Mouse (Mus musculus): ENCODE data around the gene Fbxo42. TPM values are rescaled to one million over a fixed set of nuclear protein-coding genes. Genes with fewer than 3 reads are reported as not detected.
A peak's percentile ranks its signal among the peaks of the same experiment; 100 is the strongest.

Fbxo42 gene
- 28.4 and 29.3 TPM in 2 replicates for polyA plus RNA-seq (2016; fragmentation: Nextera tagmentation; extraction: Ambion mirVana)

DNA sequence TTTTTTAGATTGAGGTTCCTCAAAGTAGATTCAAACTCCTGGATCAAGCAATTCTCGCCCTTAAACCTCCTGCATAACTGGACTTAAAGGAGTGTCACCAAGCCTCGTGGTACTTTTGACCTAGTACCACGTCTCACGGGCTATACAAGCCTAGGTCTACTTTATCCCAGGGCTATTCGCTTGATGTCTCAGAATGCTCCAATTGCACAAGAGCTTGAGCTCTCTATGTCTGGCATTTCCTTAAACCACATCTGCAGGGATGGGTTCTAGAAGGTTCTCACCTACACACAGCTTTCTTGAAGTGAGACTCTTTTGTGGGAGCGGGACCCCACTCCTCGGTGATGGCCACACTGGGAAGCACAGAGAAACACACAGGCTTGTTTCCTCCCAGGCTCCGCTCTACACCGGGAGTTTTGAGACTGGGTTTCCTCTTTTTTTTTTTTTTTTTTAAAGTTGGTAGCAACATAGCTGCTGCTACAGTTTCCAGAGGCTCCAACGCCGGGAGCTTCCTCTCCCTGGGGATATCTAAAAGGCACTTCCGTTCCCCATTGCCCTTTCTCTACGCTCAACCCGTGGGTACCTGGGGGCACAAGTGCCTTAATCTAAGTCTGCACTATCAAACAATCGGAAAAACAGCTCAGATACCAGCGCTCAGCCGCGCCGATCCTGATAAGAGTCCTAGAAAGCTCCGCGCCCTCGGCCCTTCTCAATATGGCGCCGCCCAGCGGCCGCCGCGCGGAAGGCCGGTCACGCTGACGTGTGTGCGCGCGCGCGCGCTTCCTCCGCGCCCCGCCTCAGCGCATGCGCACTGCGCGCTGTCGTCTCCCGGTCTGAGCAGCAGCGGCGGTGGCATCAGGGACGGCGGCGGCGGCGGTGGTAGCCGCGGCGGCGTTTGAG is at the start of gene Fbxo42:
Fbxo42 (plus strand) TSS at position 802 of the 897 bp plus-strand sequence.
- Histone ChIP-seq H3K9me3 (no peaks in the 10 kb centered on the region), H3K27me3 (replicated peaks) (no peaks in the 10 kb centered on the region), H3K27ac (peak within 1 kb of the TSS; percentile 72), H3K9ac (peak within 1 kb of the TSS; percentile 95), H3K36me3 (no peaks in the 10 kb centered on the region), H3K4me1 (peaks cover 18% of the 10 kb centered on the region), H3K4me2 (replicated peaks) (peak within 1 kb of the TSS; percentile 86), H3K4me3 (peak within 1 kb of the TSS; percentile 99)
- peak; percentile 81 for ATAC-seq (ENCODE audit: low FRiP score, low read depth)
- WGBS, result 9% methylated on average over 58 of the region's 58 CpGs

DNA sequence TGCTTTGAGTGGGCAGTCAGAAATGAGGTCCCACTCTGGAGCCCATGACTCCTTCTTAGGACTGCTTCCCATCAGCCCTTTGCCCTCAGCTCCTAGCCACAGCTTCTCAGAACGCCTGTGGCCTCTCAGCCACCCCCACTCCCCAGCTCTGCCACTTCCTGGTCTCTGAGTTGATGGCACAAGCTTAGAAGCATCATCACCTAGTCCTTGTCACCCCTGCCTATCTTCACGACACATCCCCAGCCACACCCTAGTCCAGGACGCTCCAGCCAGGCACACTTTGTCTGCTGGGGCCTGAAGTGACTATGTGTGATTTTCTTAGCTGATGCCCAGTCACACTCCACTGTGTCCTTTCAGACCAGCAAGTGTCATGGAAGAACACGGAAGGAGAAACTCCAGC is 48.8 kb upstream of the Fbxo42 start:
- Histone ChIP-seq H3K4me1 (0 out of 2 replicates have a peak, but pooled peaks cover 2% of the 10 kb centered on the region), H3K9me3 (no peaks in the 10 kb centered on the region), H3K9ac (no peak overlapping the region), H3K4me3 (no peak overlapping the region), H3K36me3 (no peaks in the 10 kb centered on the region), H3K27me3 (replicated peaks) (no peaks in the 10 kb centered on the region), H3K4me2 (replicated peaks) (no peak overlapping the region), H3K27ac (no peak overlapping the region)
- no peak for ATAC-seq (ENCODE audit: low FRiP score, low read depth)
- 84% methylated on average over 4 of the region's 4 CpGs for WGBS

DNA sequence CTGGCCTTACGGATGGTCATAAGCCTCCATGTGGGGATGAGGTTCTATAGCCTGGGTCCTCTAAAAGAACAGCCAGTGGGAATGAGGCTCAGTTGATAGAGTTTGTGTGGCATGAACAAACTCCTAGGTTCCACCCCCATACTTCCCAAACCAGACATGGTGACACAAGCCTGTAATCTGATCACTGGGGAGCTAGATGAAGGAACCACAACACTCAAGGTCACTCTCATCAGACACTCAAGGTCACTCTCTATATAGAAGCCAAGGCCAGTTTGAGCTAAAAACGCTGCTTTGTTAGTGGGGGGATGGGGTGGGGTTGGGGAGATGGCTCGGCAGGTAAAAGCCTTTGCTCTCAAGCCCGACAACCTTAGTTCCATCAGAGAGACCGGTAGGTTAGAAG is 47.8 kb upstream of the Fbxo42 start:
- Histone ChIP-seq H3K36me3 (no peaks in the 10 kb centered on the region), H3K9ac (no peak overlapping the region), H3K4me1 (0 out of 2 replicates have a peak, but pooled peaks cover 2% of the 10 kb centered on the region), H3K4me2 (replicated peaks) (no peak overlapping the region), H3K27ac (no peak overlapping the region), H3K4me3 (no peak overlapping the region), H3K27me3 (replicated peaks) (no peaks in the 10 kb centered on the region), H3K9me3 (no peaks in the 10 kb centered on the region)
- no peak for ATAC-seq (ENCODE audit: low FRiP score, low read depth)
- 72% methylated on average over 5 of the region's 5 CpGs for WGBS

DNA sequence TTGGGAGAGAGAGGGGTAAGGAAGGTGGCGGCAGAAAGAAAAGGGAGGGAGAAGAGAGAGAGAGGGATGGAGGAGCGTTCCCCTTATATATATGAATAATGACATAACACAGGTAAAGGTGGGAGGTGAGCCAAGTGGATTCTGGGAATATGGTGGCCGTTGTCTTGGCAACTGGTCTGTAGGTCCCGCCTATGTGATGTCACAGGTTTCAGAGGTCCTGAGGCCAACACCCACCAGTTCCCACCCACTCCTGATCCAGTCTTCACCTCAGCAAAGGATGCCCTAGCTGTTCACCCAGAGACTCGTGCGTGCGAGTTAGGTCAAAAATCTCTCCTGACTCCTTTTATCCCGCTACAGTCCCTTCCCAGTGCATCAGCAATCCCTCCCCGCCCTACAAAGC is 46.4 kb upstream of the Fbxo42 start:
- 0 out of 2 replicates have a peak, but pooled peaks cover 2% of the 10 kb centered on the region for H3K4me1 ChIP-seq
- H3K9me3 ChIP-seq, result no peaks in the 10 kb centered on the region
- H3K27ac ChIP-seq, result no peak overlapping the region
- H3K4me2 ChIP-seq (replicated peaks), result no peak overlapping the region
- 91% methylated on average over 9 of the region's 9 CpGs for WGBS
- no peak overlapping the region for H3K4me3 ChIP-seq
- no peak for ATAC-seq (ENCODE audit: low FRiP score, low read depth)
- no peak overlapping the region for H3K9ac ChIP-seq
- no peaks in the 10 kb centered on the region for H3K27me3 ChIP-seq (replicated peaks)
- H3K36me3 ChIP-seq, result no peaks in the 10 kb centered on the region

DNA sequence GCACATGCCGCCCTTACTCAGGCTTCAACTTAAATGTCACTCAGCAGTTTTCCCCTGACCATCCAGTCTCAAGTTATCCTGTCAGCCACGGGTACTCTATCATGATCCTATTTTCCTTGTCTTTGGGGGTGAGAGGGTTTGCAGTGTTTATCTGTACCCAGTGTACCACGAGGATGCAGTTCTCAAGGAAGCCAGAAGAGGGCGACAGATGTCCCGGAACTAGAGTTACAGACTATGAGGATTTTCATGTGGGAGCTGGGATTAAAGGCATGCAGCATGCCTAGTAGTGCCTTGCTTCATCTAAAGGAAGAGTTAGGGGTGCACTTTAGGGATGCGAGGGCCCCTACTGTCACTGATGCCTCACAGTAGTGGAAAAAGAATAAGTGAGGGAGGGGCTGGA is 45.9 kb upstream of the Fbxo42 start:
- H3K4me2 ChIP-seq (replicated peaks), result no peak overlapping the region
- H3K4me3 ChIP-seq, result no peak overlapping the region
- WGBS, result 62% methylated on average over 6 of the region's 6 CpGs
- H3K4me1 ChIP-seq, result 0 out of 2 replicates have a peak, but pooled peaks cover under 1% of the 10 kb centered on the region
- H3K9ac ChIP-seq, result no peak overlapping the region
- no peak for ATAC-seq (ENCODE audit: low FRiP score, low read depth)
- no peaks in the 10 kb centered on the region for H3K36me3 ChIP-seq
- no peaks in the 10 kb centered on the region for H3K27me3 ChIP-seq (replicated peaks)
- H3K9me3 ChIP-seq, result no peaks in the 10 kb centered on the region
- no peak overlapping the region for H3K27ac ChIP-seq

DNA sequence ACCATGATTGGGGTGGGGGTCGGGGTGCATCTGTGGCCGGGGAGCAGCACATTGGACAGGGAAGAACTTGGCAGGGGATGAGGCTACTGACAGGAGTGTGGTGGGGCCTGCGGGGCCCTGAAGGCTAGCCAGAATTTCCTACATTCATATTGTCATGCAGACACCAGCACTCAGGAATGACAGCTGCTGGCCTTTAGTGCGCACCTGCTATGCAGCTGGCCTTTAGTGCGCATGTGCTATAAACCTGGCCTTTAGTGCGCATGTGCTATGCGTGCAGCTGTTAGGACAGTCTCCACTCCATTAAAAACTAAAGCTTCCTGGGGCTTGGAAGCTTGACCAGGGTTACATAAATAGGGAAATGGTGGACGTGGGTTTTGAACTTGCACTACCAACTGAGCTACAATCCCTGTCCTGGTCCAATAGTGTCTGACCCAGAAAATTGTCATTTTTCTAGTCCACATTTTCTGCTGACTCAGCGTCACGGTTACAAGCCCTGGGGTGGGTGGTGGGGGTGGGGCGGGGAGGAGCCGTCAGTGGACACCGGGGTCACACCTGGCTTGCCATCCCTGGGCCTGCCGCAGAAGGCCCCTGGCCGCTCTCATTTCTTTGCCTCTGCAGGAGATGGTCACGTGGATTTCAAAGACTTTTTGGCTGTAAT is 41.1 kb upstream of the Fbxo42 start:
- WGBS, result 78% methylated on average over 16 of the region's 16 CpGs
- Histone ChIP-seq H3K9me3 (no peaks in the 10 kb centered on the region), H3K4me3 (no peak overlapping the region), H3K9ac (no peak overlapping the region), H3K4me2 (replicated peaks) (no peak overlapping the region), H3K36me3 (peaks cover 15% of the 10 kb centered on the region), H3K27ac (no peak overlapping the region), H3K4me1 (no peaks in the 10 kb centered on the region), H3K27me3 (replicated peaks) (no peaks in the 10 kb centered on the region)
- 0 out of 2 replicates have a peak, but pooled peaks have one; percentile 17 for ATAC-seq (ENCODE audit: low FRiP score, low read depth)

DNA sequence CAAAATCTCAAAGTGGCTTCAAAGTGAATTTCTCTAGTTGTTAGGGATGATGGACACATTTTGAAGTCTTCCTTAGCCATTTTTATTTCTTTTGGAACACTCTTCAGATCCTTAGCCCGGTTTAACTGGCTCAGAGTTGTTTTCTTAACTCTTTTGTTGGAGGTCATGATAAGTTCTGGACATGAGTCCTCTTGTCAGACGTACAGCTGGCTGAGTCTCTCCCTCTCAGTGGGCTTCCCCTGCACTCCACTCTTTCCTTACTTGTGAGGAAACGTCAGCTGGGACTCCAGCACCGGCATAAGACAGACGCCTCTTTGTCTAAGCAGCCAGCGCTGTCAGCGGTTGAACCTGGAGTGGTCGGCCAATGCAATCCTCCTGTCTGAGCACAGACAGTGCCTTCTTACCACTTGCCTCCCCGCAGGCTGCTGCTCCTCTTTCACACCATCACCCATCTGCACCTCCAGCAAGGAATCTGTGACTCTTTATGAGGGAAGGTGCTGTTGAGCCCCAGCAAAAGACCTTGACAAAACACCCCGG is 39.4 kb upstream of the Fbxo42 start:
- H3K4me2 ChIP-seq (replicated peaks), result no peak overlapping the region
- no peak overlapping the region for H3K9ac ChIP-seq
- H3K4me1 ChIP-seq, result no peaks in the 10 kb centered on the region
- H3K27me3 ChIP-seq (replicated peaks), result no peaks in the 10 kb centered on the region
- no peak overlapping the region for H3K4me3 ChIP-seq
- H3K36me3 ChIP-seq, result peaks cover 30% of the 10 kb centered on the region
- 47% methylated on average over 10 of the region's 10 CpGs for WGBS
- no peak overlapping the region for H3K27ac ChIP-seq
- no peaks in the 10 kb centered on the region for H3K9me3 ChIP-seq
- no peak for ATAC-seq (ENCODE audit: low FRiP score, low read depth)

DNA sequence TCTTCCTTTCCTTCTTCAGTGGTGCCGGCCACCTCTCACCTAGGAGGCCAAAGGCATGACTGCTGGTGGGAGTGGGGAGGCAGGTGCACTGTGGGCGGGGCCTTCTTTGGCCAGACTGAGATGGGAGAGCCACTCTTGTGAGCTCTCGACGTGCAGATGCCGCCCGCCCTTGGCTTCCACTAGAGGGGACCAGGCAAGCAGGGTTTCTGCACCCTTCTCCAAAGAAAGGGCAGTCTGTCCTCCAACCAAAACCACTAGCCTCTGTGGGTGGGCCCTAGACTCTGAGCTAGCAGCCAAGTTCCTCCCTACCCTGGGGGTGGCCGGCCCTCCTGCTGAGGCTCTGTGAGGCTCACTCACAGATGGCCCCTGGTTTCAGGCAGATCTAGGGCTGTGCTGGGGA is 33.9 kb upstream of the Fbxo42 start:
- Histone ChIP-seq H3K9me3 (no peaks in the 10 kb centered on the region), H3K4me1 (no peaks in the 10 kb centered on the region), H3K27me3 (replicated peaks) (no peaks in the 10 kb centered on the region), H3K4me3 (no peak overlapping the region), H3K9ac (no peak overlapping the region), H3K36me3 (peaks cover 79% of the 10 kb centered on the region), H3K27ac (no peak overlapping the region), H3K4me2 (replicated peaks) (no peak overlapping the region)
- no peak for ATAC-seq (ENCODE audit: low FRiP score, low read depth)
- 85% methylated on average over 7 of the region's 7 CpGs for WGBS

DNA sequence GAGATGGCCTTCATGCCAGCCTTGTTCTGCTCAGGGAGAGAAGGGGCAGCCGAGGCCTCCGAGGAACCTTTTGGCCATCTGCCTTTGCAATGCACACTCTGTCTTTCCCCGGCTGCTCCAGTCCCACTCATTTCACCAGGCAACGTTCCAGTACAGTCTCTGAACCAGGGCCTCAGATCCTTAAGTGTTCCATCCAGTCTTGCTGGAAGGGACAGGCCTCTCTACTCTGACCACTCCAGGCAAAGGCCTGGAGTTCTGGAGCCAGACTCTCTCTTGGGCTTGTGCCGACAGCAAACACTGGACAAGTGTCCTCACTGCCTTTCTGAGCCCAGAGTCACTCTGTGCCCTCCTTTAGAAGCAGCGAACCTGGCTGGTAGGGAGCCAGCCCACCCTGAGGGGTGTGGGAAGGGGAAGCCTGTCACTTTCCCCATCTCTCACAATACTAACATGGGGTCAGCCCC is 33.2 kb upstream of the Fbxo42 start:
- Histone ChIP-seq H3K9me3 (no peaks in the 10 kb centered on the region), H3K4me2 (replicated peaks) (no peak overlapping the region), H3K9ac (no peak overlapping the region), H3K27me3 (replicated peaks) (no peaks in the 10 kb centered on the region), H3K27ac (no peak overlapping the region), H3K4me3 (no peak overlapping the region), H3K36me3 (peaks cover 80% of the 10 kb centered on the region), H3K4me1 (no peaks in the 10 kb centered on the region)
- ATAC-seq (ENCODE audit: low FRiP score, low read depth), result no peak
- WGBS, result 89% methylated on average over 6 of the region's 6 CpGs

DNA sequence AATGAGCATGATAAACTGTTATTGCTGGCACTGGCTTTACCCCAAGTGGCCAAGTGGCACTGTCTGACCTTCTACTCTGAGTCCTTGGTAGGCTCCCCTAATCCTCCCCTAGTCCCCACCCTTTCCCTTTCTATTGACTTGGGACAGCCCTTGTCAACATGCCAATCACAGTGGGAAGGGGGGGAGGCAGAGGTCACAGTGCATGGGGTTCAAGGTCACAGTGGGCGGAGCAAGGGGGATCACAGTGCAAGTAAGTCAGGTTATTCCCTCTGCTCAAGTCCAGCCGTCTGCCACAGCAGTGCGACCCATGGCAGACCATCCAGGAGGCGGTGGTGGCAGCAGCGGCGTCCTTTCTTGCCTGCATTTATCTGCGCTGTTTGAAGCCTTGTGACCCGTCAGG is 32.3 kb upstream of the Fbxo42 start:
- Histone ChIP-seq H3K27me3 (replicated peaks) (no peaks in the 10 kb centered on the region), H3K4me1 (0 out of 2 replicates have a peak, but pooled peaks cover 4% of the 10 kb centered on the region), H3K4me3 (no peak overlapping the region), H3K9me3 (no peaks in the 10 kb centered on the region), H3K27ac (no peak overlapping the region), H3K4me2 (replicated peaks) (no peak overlapping the region), H3K9ac (no peak overlapping the region), H3K36me3 (peaks cover 77% of the 10 kb centered on the region)
- WGBS, result 88% methylated on average over 8 of the region's 8 CpGs
- no peak for ATAC-seq (ENCODE audit: low FRiP score, low read depth)

DNA sequence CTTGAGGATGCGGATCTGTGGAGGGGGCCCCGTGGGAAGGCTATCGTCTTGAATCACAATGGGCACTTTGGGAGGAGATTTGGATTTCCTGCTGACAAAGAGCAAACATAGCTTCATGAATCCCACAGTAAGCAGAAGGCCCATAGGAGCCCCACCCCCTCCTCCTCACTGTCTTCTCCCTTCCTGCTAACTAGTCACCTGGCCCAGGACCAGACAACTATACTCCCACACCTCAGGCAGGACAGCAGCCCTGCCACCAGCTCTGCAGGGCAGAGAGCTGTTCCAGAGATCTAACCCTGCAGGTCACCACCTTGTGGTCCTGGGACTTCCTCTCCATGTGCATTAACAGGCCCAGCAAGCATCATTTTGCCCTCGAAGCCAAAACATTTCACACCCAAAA is 29.0 kb upstream of the Fbxo42 start:
- Histone ChIP-seq H3K9ac (no peak overlapping the region), H3K27ac (no peak overlapping the region), H3K36me3 (peaks cover 47% of the 10 kb centered on the region), H3K9me3 (no peaks in the 10 kb centered on the region), H3K4me2 (replicated peaks) (no peak overlapping the region), H3K27me3 (replicated peaks) (no peaks in the 10 kb centered on the region), H3K4me3 (no peak overlapping the region), H3K4me1 (peaks cover 8% of the 10 kb centered on the region; the same call in 1 of the 2 replicates)
- 77% methylated on average over 4 of the region's 4 CpGs for WGBS
- no peak for ATAC-seq (ENCODE audit: low FRiP score, low read depth)

DNA sequence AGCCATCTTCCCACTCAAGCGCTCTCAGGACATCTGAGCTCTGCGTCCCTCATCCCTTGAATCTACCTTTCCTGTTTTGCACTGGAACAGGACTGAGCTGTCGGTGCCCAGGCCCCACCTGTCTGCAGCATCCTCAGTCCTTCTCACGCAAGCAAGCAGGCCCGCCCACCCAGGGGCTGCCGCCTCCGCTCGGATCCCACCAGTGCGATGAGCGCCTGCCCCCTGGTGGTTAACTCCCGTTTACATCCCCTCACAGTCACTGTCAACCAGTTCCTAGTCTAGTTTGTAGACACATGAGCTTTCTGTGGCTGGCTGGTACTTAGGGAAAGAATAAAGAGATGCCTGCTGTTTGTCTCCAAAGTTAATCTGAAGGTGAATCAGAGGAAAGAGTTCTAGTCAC is 27.0 kb upstream of the Fbxo42 start:
- H3K9me3 ChIP-seq, result no peaks in the 10 kb centered on the region
- H3K36me3 ChIP-seq, result peaks cover 29% of the 10 kb centered on the region

More for the DNA sequence above, 27.0 kb upstream of the Fbxo42 start:
- no peak overlapping the region; the same call in 1 of the 2 replicates for H3K27ac ChIP-seq
- ATAC-seq (ENCODE audit: low FRiP score, low read depth), result no peak
- no peak overlapping the region for H3K9ac ChIP-seq
- no peaks in the 10 kb centered on the region for H3K27me3 ChIP-seq (replicated peaks)
- H3K4me2 ChIP-seq (replicated peaks), result no peak overlapping the region
- H3K4me1 ChIP-seq, result peaks cover 13% of the 10 kb centered on the region; the same call in 1 of the 2 replicates
- WGBS, result 24% methylated on average over 11 of the region's 11 CpGs
- no peak overlapping the region for H3K4me3 ChIP-seq
